Mouse (Mus musculus): ENCODE data around the gene Atp1a1.

Atp1a1 gene

GRCm38 (mm10) chr3:101611012-101611812 is 6.7 kb upstream of the Atp1a1 start:
- DNase-seq (ENCODE audit: low read depth): no peak

- no peak for DNase-seq (ENCODE audit: low read depth)
These were observed 4.8 kb upstream of the Atp1a1 start for GRCm38 (mm10) chr3:101609302-101609701.

- DNase-seq (ENCODE audit: low read depth): no peak
These were observed 2.5 kb upstream of the Atp1a1 start for GRCm38 (mm10) chr3:101606861-101607455.

- DNase-seq (ENCODE audit: low read depth): no peak
These were observed 1.2 kb upstream of the Atp1a1 start for GRCm38 (mm10) chr3:101605721-101606120.

DNA sequence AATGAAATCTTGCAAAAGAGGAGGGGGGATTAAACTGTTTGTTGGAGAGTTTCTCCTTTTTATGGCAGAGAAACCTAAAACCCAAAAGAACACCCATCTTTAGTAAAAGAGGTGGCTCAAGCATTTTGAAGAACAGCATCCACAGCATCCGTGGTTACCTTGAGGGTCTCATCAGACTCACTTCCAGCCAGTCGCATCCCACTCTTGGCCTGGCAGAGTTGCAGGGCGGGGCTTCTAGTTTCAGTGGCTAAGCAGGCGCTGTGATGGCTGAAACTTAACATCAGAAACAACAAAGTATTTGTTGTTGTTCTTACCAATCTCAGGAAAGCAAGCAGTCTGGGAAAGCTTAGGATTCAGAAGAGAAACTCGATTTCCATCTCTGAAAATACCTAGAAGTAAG is 807 bp upstream of the Atp1a1 start:
- no peak for DNase-seq (ENCODE audit: low read depth)

DNA sequence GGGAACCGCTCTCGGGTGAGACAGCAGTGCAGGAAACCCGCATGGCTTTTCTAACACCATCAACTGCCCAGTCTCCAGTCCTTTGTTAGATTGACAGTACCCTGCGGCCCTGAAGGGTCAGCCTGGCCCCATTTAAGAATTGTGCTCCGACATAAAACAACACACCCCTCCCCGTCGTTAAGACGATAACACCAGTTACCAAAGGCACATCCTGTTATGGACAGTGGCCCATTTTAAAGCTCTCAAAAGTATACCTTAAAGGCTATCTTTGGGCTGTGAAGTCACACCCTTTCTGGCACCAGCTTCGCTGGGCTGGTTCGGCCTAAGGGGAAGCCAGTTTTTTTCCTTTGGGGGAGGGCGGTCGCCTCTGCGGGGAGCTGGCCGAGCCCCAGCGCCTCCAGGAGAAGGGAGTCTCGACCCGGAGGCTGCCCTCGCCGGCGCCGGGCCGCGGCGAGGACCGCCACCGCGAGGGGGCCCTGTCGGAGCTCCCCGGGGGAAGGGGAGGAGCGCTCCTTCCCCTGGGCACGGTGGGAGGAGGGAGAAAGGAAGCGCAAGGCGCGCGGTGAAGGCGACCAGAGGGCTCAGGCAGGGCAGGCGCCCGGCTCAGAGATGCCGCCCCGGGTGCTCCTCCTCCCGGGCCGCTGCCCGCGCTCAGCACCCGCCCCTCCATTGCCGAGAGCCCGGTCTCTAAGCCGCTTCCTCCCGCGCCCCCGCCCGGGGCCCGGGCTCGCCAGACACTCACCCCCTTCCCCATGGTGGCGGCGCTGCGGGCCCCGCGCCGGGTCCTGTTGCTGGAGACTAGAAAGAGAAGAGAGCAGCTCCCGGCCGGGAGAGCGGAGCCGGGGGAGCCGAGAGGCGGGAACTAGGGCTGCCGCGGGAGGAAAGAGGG is 579 bp downstream of the Atp1a1 start:
- no peak for DNase-seq (ENCODE audit: low read depth)

GRCm38 (mm10) chr3:101603194-101603593 is 1.3 kb downstream of the Atp1a1 start:
- DNase-seq (ENCODE audit: low read depth): no peak

DNA sequence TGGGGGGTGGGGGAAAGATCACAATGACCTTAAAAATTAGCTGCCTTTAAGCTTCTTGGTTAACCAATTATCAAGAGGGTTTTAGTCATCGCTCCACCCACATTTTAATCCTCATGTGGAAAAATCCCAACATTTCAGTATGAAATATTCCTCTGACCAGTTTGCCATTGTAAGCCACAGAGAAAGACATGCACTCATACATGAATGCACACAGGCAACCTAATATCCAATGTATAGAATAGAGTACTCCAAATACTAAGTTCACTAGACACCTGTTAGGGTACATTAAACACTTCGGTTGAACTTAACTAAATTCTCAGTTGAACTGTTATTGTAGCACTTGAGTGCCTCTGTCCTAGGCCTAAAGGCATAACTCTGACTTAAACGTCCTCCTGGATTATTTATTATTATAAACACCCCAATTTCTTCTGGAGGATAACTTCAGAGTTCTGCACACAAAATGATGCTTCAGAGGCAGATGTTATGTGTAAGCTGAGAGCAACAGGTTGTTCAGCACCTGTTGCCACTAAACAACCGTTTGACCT is 1.9 kb downstream of the Atp1a1 start:
- no peak for DNase-seq (ENCODE audit: low read depth)

DNA sequence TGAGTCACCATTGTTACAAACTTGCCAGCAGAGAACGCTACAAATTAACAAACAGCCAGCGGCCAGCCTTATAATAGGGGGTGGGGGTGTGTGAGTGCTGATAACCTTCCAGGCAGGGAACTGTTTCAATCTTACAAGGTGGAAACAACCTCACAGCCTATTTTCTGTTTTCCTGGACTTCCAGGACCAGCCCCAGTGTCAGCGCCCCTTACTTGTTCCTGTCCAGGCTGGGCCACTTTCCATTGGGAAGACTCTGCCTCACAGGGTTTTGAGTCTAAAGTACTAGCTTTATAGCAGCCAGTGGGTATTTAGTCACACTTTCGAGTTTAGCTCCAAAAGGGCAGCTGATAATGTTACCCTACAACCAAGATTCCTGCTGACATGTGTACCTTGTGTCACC is 2.8 kb downstream of the Atp1a1 start:
- DNase-seq (ENCODE audit: low read depth): no peak

GRCm38 (mm10) chr3:101601003-101601525 is 3.4 kb downstream of the Atp1a1 start:
- no peak for DNase-seq (ENCODE audit: low read depth)

GRCm38 (mm10) chr3:101599920-101600741 is 4.4 kb downstream of the Atp1a1 start:
- DNase-seq (ENCODE audit: low read depth): no peak

DNA sequence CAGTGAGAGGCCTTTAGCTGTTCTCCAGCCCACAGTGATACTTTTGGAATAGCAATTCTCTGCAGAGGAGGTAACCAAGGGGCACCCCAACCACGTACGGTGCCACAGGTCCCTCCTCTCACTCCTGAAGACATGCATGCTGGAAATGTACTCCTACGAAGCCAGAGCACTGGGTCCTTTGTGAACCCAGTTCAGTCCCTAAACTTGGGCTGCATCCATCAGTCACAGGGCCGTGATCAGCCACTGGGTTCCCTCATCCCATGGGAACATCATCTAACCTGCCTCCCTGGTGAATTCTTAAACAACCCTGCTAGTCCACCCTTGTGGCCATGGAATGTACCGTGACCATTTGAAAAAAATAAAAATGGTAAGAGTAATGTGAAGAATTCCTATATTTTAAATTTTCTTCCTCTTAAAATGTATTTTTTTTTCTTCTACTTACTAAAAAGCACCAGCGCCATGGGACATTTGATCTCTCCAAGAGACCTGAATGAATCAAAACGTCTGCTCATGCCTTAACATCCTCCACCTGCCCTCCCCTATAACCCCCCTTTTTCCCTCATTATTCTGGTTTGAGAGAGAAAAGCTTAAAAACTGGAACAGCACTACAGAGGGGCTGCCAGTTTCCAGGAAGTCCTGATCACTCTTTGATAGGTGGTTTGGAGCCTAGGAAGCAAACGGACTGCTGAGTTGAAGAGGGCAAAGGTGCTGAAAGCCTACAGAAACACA is 5.1 kb downstream of the Atp1a1 start:
- DNase-seq (ENCODE audit: low read depth): no peak

GRCm38 (mm10) chr3:101598231-101598905 is 6.1 kb downstream of the Atp1a1 start:
- no peak for DNase-seq (ENCODE audit: low read depth)

GRCm38 (mm10) chr3:101597317-101598096 is 7.0 kb downstream of the Atp1a1 start:
- DNase-seq (ENCODE audit: low read depth): no peak

- DNase-seq (ENCODE audit: low read depth): no peak
These were observed 7.8 kb downstream of the Atp1a1 start for GRCm38 (mm10) chr3:101596686-101597085.

- no peak for DNase-seq (ENCODE audit: low read depth)
These were observed 8.4 kb downstream of the Atp1a1 start for GRCm38 (mm10) chr3:101595866-101596630.

GRCm38 (mm10) chr3:101594982-101595381 is 9.5 kb downstream of the Atp1a1 start:
- DNase-seq (ENCODE audit: low read depth): no peak

GRCm38 (mm10) chr3:101593266-101593651 is 11.2 kb downstream of the Atp1a1 start:
- no peak for DNase-seq (ENCODE audit: low read depth)
